Mouse (Mus musculus) limb, embryonic 12.5 days (tissue): ENCODE data around the gene Foxn3. TPM values are rescaled to one million over a fixed set of nuclear protein-coding genes. Genes with fewer than 3 reads are reported as not detected.

Source experiments
- ATAC-seq: fragments of 200-750 bp; cut with Nextera tagmentation; 2 replicates; pipeline ENCODE4 v1.8.0; 2017; ENCODE audit warnings: low read depth, moderate TSS enrichment; ENCODE audit not compliant: insufficient number of reproducible peaks, insufficient read depth, low FRiP score, low TSS enrichment
- H3K27ac ChIP-seq: fragments of 300-500 bp; sonication (generic); 2 replicates; pipeline ENCODE4 v1.5.1; 2016; ENCODE audit warnings: mild to moderate bottlenecking, moderate library complexity
- H3K27me3 ChIP-seq: fragments of 300-500 bp; sonication (generic); 2 replicates; pipeline ENCODE4 v1.6.1; 2016; ENCODE audit warnings: mild to moderate bottlenecking, moderate library complexity
- H3K36me3 ChIP-seq: fragments of 300-500 bp; sonication (generic); 2 replicates; pipeline ENCODE4 v1.6.1; 2016; ENCODE audit warnings: mild to moderate bottlenecking, moderate library complexity
- H3K4me1 ChIP-seq: fragments of 300-500 bp; sonication (generic); replicated peaks from 2 replicates; pipeline ENCODE4 v1.6.1; 2016
- H3K4me2 ChIP-seq: fragments of 300-500 bp; sonication (generic); 2 replicates; pipeline ENCODE4 v1.6.1; 2016; ENCODE audit warnings: mild to moderate bottlenecking, moderate library complexity
- H3K4me3 ChIP-seq: fragments of 300-500 bp; sonication (generic); replicated peaks from 2 replicates; pipeline ENCODE4 v1.5.1; 2016; ENCODE audit warnings: mild to moderate bottlenecking
- H3K9ac ChIP-seq: fragments of 300-500 bp; sonication (generic); replicated peaks from 2 replicates; pipeline ENCODE4 v1.6.1; 2016; ENCODE audit warnings: mild to moderate bottlenecking, moderate library complexity
- H3K9me3 ChIP-seq: fragments of 300-500 bp; sonication (generic); 2 replicates; pipeline ENCODE4 v1.6.1; 2016; ENCODE audit warnings: mild to moderate bottlenecking, moderate library complexity
- WGBS: fragments of 180-500 bp; shearing (Covaris S2); methylation state at CpG from one replicate; pipeline ENCODE4 v1.1.7; 2016; 5-methylcytosine and 5-hydroxymethylcytosine counted together
- polyA plus RNA-seq: library from polyadenylated mRNA; unstranded; fragments of >200 nt; fragmentation: Nextera tagmentation; extraction: Ambion mirVana; gene quantifications from 2 replicates; pipeline ENCODE4 v1.2.1, GENCODE M21; 2016

Foxn3 gene
- polyA plus RNA-seq, 1 experiment from 2014 or later: 115 TPM

GRCm38 (mm10) chr12:99267732-99268131, 295.6 kb downstream of the Foxn3 start:
- Histone ChIP-seq H3K9ac (no peak overlapping the region), H3K4me3 (no peak overlapping the region), H3K4me1 (0 out of 2 replicates have a peak, but pooled peaks cover 3% of the 10 kb centered on the region), H3K27me3 (no peaks in the 10 kb centered on the region), H3K27ac (no peak overlapping the region), H3K9me3 (no peaks in the 10 kb centered on the region), H3K4me2 (no peak overlapping the region), H3K36me3 (peaks cover 6% of the 10 kb centered on the region; the same call in 1 of the 2 replicates)
- WGBS: 73% methylated on average over 11 of the region's 11 CpGs
- no peak for ATAC-seq

GRCm38 (mm10) chr12:99266434-99266833, 296.9 kb downstream of the Foxn3 start:
- Histone ChIP-seq H3K4me2 (no peak overlapping the region), H3K4me1 (0 out of 2 replicates have a peak, but pooled peaks cover 3% of the 10 kb centered on the region), H3K9me3 (no peaks in the 10 kb centered on the region), H3K9ac (no peak overlapping the region), H3K4me3 (no peak overlapping the region), H3K36me3 (peaks cover 6% of the 10 kb centered on the region; the same call in 1 of the 2 replicates), H3K27me3 (no peaks in the 10 kb centered on the region), H3K27ac (no peak overlapping the region)
- 92% methylated on average over 7 of the region's 7 CpGs for WGBS
- ATAC-seq: no peak

GRCm38 (mm10) chr12:99265777-99266176, 297.6 kb downstream of the Foxn3 start:
- 0 out of 2 replicates have a peak, but pooled peaks cover 3% of the 10 kb centered on the region for H3K4me1 ChIP-seq
- WGBS: 87% methylated on average over 6 of the region's 6 CpGs
- no peak for ATAC-seq
- no peak overlapping the region for H3K4me3 ChIP-seq
- no peaks in the 10 kb centered on the region for H3K9me3 ChIP-seq
- H3K4me2 ChIP-seq: no peak overlapping the region
- no peak overlapping the region for H3K9ac ChIP-seq
- no peaks in the 10 kb centered on the region for H3K27me3 ChIP-seq
- H3K36me3 ChIP-seq: peaks cover 6% of the 10 kb centered on the region; the same call in 1 of the 2 replicates
- H3K27ac ChIP-seq: no peak overlapping the region

GRCm38 (mm10) chr12:99264386-99264785, 299.0 kb downstream of the Foxn3 start:
- no peak for ATAC-seq
- Histone ChIP-seq H3K9ac (no peak overlapping the region), H3K4me3 (no peak overlapping the region), H3K27me3 (no peaks in the 10 kb centered on the region), H3K4me1 (0 out of 2 replicates have a peak, but pooled peaks cover 6% of the 10 kb centered on the region), H3K4me2 (no peak overlapping the region), H3K27ac (no peak overlapping the region), H3K9me3 (no peaks in the 10 kb centered on the region), H3K36me3 (peaks cover 6% of the 10 kb centered on the region; the same call in 1 of the 2 replicates)
- WGBS: 76% methylated on average over 7 of the region's 7 CpGs

- no peak for ATAC-seq
- Histone ChIP-seq H3K4me1 (0 out of 2 replicates have a peak, but pooled peaks cover 3% of the 10 kb centered on the region), H3K4me3 (no peak overlapping the region), H3K4me2 (no peak overlapping the region), H3K27ac (no peak overlapping the region), H3K27me3 (no peaks in the 10 kb centered on the region), H3K36me3 (no peaks in the 10 kb centered on the region), H3K9me3 (no peaks in the 10 kb centered on the region), H3K9ac (no peak overlapping the region)
- WGBS: 91% methylated on average over 12 of the region's 12 CpGs
Observed at GRCm38 (mm10) chr12:99263592-99264335, 299.6 kb downstream of the Foxn3 start.

GRCm38 (mm10) chr12:99262840-99263239, 300.5 kb downstream of the Foxn3 start:
- H3K4me3 ChIP-seq: no peak overlapping the region
- no peak overlapping the region for H3K4me2 ChIP-seq
- no peak overlapping the region for H3K27ac ChIP-seq
- H3K27me3 ChIP-seq: no peaks in the 10 kb centered on the region
- H3K4me1 ChIP-seq: 0 out of 2 replicates have a peak, but pooled peaks cover 3% of the 10 kb centered on the region
- 83% methylated on average over 1 of the region's 1 CpGs for WGBS
- H3K9me3 ChIP-seq: no peaks in the 10 kb centered on the region
- H3K9ac ChIP-seq: no peak overlapping the region
- no peaks in the 10 kb centered on the region for H3K36me3 ChIP-seq
- no peak for ATAC-seq

- H3K4me1 ChIP-seq: 0 out of 2 replicates have a peak, but pooled peaks cover 3% of the 10 kb centered on the region
Observed at GRCm38 (mm10) chr12:99262066-99262599, 301.2 kb downstream of the Foxn3 start.

GRCm38 (mm10) chr12:99260171-99260570, 303.2 kb downstream of the Foxn3 start:
- H3K4me2 ChIP-seq: no peak overlapping the region
- no peaks in the 10 kb centered on the region for H3K36me3 ChIP-seq
- no peak overlapping the region for H3K9ac ChIP-seq
- H3K4me1 ChIP-seq: 0 out of 2 replicates have a peak, but pooled peaks cover 3% of the 10 kb centered on the region
- 78% methylated on average over 10 of the region's 10 CpGs for WGBS
- H3K27ac ChIP-seq: no peak overlapping the region
- no peaks in the 10 kb centered on the region for H3K9me3 ChIP-seq
- H3K27me3 ChIP-seq: no peaks in the 10 kb centered on the region
- no peak overlapping the region for H3K4me3 ChIP-seq
- ATAC-seq: no peak

More at GRCm38 (mm10) chr12:99262066-99262599, 301.2 kb downstream of the Foxn3 start:
- no peak overlapping the region for H3K27ac ChIP-seq
- 89% methylated on average over 11 of the region's 11 CpGs for WGBS
- H3K4me3 ChIP-seq: no peak overlapping the region
- no peak overlapping the region for H3K9ac ChIP-seq
- H3K9me3 ChIP-seq: no peaks in the 10 kb centered on the region
- no peaks in the 10 kb centered on the region for H3K36me3 ChIP-seq
- H3K4me2 ChIP-seq: no peak overlapping the region
- H3K27me3 ChIP-seq: no peaks in the 10 kb centered on the region
- ATAC-seq: no peak

- Histone ChIP-seq H3K36me3 (no peaks in the 10 kb centered on the region), H3K4me3 (no peak overlapping the region), H3K27ac (no peak overlapping the region), H3K27me3 (no peaks in the 10 kb centered on the region), H3K4me1 (0 out of 2 replicates have a peak, but pooled peaks cover 3% of the 10 kb centered on the region), H3K9ac (no peak overlapping the region), H3K4me2 (no peak overlapping the region), H3K9me3 (no peaks in the 10 kb centered on the region)
- no peak for ATAC-seq
- 84% methylated on average over 5 of the region's 5 CpGs for WGBS
Observed at GRCm38 (mm10) chr12:99257570-99257969, 305.8 kb downstream of the Foxn3 start.

- Histone ChIP-seq H3K36me3 (no peaks in the 10 kb centered on the region), H3K9me3 (no peaks in the 10 kb centered on the region), H3K27ac (no peak overlapping the region), H3K4me3 (no peak overlapping the region), H3K27me3 (no peaks in the 10 kb centered on the region), H3K4me2 (no peak overlapping the region), H3K4me1 (0 out of 2 replicates have a peak, but pooled peaks cover 3% of the 10 kb centered on the region), H3K9ac (no peak overlapping the region)
- no peak for ATAC-seq
- 92% methylated on average over 8 of the region's 8 CpGs for WGBS
Observed at GRCm38 (mm10) chr12:99256997-99257396, 306.4 kb downstream of the Foxn3 start.

GRCm38 (mm10) chr12:99256463-99256862, 306.9 kb downstream of the Foxn3 start:
- Histone ChIP-seq H3K9me3 (no peaks in the 10 kb centered on the region), H3K27ac (no peak overlapping the region), H3K27me3 (no peaks in the 10 kb centered on the region), H3K36me3 (no peaks in the 10 kb centered on the region), H3K9ac (no peak overlapping the region), H3K4me1 (0 out of 2 replicates have a peak, but pooled peaks cover 3% of the 10 kb centered on the region), H3K4me3 (no peak overlapping the region), H3K4me2 (no peak overlapping the region)
- ATAC-seq: no peak
- WGBS: 94% methylated on average over 5 of the region's 5 CpGs
